Mouse (Mus musculus) lung, postnatal 36 days (tissue): Measurements from ENCODE around the gene Aadacl3.

Experiments used
- DNase-seq: peaks from one replicate; pipeline ENCODE4 v3.0.0; 2022; ENCODE audit warnings: mixed read lengths

The Aadacl3 gene

DNA sequence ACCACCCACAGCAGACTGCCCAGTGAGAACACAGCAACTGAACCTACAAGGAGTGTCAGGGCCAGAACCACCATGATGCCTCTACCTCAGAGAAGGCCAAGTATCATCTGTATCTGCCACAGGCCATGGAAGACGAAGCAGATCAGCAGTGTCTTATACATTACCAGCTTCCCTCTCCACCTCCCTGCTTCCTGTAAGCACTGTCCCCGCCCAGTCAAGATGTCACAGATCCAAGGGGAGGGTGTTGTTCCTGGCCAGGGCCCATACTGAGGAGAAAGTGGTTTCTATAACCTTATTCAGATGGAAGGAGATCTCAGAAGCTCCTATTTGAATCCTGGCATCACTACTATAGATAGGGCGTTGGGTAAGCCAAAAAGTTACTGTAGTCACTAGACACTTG is at the start of gene Aadacl3:
Gene Aadacl3 (minus strand): TSS at position 101 of the 400 bp plus-strand sequence.
- no peak for DNase-seq

DNA sequence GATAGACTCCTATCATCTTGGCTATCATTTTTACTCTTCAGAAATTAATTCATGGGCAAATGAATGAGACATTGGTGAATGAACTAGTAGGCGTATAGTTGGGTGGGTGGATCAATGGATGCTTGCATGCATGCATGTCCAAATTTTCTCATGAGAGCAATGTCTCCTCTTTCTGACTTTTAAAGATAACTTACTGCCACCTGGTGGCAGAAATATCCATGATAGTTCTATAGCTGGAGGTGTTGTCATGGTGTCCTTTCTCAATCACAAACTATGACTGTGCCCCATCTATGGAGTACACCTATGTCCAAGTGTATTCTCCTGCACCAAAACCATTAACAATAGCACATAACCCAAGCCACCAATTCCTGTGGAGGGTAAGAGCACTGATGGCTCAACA is 43.0 kb upstream of the Aadacl3 start:
- no peak for DNase-seq

DNA sequence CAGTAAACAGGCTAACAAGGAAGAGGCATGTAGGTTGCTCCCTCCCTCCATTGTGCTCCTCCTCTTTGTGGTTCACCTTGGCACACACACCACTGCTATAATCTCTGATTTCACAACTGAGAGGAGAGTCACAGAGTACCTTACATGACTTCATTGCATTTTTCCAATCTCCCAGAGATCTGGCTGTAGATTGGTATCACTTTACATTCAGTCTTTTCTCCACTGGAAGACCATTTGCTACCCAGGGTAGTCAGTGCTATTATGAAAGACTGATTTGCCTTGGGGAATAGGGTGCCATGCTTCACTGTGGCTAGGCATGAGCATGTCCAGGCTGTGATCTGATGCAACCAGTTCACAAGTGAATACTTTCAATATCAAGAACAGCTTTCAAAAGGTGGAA is 29.8 kb upstream of the Aadacl3 start:
- DNase-seq, result no peak

DNA sequence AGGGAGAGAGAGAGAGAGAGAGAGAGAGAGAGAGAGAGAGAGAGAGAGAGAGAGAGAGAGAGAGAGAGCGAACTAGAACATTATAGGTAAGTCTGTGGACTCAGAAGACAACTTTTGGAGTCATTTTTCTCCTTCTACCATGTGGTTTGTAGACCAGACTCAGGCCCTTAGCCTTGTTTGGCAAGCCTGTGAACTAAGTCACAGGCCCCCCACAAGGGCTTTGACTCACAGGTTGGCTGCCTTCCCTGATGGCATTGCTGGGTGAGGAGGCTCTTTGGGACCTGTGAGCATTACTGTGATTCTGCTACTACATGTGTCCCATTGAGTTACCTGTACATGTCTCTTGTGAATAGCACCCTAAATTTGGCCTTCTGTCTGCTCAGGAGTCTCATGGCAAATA is 4.5 kb upstream of the Aadacl3 start:
- DNase-seq, result no peak

DNA sequence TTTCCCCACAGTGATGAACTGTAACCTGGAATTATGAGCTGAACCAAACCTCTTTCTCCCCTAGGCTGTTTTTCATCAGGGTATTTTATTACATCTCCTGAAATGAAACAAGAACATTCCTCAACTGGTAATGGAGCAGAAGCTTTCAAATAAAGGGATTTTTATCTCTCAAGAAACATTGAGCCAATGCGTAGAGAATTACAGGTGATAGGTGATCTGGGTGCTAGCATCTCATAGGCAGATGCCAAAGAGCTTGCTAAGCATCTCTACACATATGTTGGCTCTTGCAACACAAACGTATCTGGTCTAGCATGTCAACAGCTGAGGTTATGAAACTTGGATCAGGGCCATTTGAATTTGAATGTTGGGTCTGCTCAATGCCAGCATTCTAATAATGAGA is 1.6 kb upstream of the Aadacl3 start:
- no peak for DNase-seq

DNA sequence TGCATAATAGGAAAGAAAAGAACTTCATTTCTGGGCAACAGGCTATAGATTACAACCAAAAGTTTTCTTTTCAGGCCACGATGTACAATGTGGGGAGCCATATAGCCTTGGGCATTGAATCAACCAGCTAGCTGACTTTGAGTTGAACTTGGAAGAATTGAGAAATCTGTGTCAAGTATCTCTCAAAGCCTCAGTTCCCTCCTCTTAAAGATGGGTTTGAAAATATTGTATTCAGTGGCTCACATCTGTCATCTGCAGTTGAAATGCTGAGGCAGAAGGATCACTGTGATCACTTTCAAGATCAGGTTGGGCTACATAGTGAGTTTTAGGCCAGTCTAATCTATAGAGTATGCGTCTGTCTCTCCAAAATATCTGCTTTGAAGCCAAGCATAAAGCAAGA is 10.3 kb downstream of the Aadacl3 start, which contains the start of gene Gm9944:
Gene Gm9944 (minus strand): TSS at position 101 of the 400 bp plus-strand sequence.
- DNase-seq, result no peak

DNA sequence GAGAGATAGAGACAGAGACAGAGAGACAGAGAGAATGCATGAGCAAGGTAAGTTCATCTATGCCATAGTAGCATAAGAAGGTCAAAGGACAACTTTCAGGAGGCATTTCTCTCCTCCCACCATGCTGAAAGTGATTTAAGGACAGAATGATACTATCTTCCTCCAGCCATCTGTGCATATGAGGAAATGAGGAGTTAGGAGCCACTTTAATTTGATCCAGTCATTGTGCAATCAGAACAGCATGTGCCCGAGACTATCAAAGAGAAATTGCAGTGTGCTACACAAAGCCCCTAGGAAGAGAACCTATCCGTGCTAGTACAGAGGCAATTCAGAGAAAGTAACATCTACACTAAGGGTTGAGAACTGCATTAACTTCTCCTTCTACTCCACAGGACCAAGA is 15.0 kb downstream of the Aadacl3 start:
- no peak for DNase-seq

DNA sequence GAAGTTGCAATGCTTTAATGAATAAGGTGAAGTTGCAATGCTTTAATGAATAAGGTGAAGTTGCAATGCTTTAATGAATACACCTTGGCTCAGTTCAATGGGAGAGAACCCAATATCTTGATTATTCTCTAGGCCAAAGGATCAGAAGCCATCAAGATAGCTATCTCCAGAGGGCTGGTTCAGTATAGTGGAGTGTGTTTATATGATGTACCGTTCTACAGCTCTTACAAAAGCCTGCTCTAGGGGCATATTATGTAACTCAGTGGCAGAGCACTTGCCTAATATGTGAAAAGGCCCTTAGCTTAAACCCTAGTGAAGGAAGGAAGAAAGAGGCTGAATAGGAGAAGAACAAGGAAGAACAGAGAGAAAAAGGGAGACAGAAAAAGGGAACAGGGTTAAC is 22.0 kb downstream of the Aadacl3 start:
- DNase-seq, result no peak

DNA sequence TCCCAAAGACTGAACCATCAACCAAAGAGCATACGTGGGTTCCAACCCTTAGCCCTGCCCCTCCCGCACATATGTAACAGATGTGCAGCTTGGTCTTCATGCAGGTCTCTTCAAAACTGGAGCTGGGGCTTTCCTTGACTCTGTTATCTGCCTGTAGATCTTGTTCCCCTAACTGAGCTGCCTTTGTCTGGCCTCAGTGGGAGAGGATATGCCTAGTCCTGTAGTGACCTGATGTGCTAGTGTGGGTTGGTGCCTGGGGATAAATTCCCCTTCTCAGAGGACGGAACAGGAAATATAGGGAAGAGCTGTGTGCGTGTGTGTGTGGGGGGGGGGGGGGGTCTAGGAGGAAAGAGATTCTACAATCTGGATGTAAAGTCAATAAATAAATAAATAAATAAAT is 22.5 kb downstream of the Aadacl3 start:
- DNase-seq, result no peak

DNA sequence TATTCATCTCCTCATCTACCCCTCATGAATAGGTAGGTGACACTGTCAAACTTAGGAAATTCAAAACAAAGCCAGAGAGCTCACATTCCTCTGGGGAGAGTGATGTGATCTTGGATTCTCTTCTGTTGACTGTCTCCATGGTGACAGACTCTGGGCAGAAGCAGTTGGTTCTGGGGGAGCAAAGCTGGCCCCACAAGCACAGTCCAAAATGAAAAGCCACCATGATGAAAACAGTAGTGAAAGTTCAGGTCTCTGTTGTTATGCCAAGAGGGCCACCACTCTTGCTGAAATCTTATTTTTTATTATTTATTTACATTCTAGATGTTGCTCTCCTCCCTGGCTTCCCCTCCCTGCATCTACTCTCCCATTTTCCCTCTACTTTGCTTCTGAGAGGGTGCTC is 24.9 kb downstream of the Aadacl3 start, which contains the start of gene 1700012P22Rik:
Gene 1700012P22Rik (minus strand): TSS at position 101 of the 400 bp plus-strand sequence.
- no peak for DNase-seq

DNA sequence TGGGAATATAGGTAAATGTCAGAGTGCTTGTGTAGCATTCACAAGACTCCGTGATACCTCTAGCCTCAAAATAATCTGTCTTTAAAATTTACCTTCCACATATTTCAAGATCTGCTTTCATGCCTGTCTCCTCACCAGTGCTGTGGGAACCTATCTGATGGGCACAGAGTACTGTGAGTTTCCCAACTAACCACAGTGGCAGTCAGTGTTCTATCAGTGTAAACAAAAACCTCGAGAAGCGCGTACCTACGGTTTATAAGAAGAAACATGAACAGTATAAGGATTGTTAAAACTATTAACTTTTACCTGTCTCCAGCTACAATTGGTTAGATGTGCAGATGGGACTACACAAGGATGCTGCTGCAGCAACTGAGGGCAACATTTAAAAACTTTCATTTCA is 30.3 kb downstream of the Aadacl3 start:
- DNase-seq, result no peak

DNA sequence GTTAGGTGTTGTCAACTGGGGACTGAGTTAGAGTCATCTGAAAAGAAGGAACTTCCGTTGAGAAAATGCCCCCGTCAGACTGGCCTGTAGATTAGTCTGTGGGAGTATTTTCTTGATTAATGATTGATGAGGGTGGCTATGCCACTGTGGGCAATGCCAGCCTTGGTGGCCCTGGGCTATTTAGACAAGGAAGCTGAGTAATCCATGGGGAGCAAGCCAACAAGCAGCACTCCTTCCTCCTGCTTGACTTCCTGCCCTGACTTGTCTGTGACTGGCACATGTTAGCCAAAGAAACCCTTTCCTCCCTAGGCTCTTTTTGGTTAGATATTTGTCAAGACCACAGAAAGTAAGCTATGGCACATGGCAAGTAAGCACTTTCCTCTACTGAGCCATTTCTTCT is 32.8 kb downstream of the Aadacl3 start:
- DNase-seq, result no peak

DNA sequence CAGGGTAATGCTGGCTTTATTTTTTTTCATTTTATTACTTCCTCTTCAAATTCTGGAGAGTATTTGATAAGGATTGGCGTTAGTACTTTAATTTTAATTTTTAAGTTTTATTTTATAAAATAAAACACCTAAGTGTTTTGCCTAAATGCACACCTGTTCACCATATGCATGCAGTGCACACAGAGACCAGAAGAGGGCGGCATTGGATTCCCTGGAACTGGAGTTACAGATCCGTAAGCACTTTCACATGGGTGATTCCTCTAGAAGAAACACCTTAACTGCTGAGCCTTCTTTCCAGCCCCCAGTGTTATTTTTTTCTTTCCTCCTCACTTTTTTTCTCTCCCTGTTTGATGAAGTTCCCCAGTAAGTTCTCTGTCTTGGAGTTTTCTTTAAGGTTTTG is 34.7 kb downstream of the Aadacl3 start:
- peak; percentile 47 for DNase-seq

DNA sequence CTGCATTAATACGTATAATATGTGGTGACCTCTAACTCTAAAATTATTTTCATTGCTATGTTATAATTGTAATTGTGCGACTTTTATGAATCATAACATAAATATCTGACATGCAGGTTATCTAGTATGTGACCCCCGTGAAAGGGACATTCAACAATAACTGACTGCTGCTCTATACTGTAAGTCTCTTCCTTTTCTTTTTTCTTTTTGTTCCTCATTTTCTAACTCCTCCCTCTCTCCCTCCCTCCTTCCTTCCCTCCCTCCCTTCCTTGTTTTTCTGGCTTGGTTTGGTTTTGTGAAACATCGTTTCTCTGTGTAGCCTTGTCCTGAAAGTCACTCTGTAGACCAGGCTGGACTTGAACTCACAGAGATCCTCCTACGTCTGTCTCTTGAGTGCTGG is 39.0 kb downstream of the Aadacl3 start:
- DNase-seq, result no peak

DNA sequence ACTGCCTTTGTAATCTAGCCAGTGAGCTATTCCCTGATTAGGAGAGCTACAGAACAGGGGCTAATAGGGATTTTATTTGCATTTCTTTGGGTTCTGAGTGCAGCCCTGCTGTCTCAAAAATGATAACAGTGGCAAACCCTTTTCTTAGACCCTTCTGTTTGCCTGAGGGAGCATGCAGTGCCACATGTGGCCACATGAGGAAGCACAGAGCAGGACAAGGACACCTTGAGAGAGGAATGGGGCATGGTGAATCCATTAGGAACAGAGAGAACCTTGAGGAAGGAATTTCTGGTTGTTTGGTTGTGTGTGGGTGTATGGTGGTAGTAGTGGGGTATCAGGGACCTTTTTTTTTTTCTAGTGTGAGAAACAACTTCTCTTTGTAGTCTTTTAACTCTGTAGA is 42.9 kb downstream of the Aadacl3 start:
- DNase-seq, result no peak

DNA sequence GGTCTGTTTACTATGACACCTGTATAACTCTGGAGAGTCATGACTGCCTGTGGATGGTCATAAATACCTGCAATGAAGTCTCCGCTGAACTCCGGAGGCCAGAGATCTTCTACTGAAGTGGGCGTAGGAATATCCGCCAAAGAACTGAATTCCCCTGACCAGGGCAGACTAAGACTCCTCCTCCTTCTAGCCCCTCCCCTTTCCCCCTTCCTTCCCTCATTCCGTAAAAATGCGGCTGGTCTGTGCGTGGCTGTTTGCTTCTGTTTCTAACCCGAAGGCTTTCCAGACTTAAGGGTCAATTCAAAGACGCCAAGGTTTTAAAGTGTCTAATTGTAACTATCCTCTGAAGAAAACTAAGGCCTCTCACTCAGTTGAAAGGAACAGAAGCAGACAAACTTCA is 55.3 kb downstream of the Aadacl3 start, which contains the start of gene Pramef12:
Gene Pramef12 (minus strand): TSS at position 175 of the 400 bp plus-strand sequence.
- no peak for DNase-seq

DNA sequence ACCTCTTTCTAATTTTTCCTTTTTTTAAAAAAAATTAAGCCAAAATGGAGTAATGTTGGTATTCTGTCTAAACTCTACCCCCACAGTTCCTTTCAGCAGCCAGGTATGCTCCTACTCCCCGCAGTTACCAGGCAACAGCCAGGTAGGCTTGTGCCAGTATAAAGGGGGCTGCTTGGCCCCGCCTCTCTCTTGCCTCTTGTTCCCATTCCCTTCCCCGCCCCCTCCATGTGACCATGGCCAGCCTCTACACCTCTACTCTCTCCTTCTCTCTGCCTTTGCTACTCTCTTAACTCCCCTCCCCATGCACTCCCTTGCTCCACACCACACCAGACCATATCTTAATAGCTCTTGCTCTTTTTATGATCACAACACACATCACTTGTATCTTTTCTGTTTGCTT is 57.3 kb downstream of the Aadacl3 start:
- DNase-seq, result no peak

DNA sequence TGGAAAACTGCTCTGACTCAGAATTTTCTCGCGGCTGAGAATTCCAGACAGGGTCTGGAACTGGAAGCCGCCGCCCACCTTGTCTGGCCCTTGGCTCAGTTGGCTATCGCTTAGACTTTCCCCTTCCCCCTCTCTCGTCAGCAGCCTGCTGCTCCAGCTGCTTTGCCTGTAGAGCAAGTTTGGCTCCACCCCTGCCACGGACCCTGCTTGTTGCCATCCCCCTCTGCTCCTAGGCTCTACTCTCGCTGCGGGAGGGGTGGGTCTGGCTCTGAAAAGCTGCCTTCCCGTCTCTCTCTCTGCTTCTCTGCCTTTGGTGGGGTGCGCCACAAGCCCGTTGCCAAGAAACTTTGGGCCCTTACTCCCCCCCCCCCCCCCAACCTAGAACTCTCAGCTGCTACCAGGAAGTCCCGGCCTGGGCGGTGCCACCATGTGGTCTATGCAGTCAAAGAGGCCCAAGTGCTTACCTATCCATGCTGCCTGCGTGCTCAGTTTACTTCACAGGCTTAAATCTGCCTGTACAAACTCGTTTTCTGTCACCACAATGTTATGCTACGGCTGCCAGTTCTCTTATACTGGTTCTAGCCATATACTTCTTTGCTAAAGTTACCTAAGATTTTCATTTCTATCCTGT is 59.0 kb downstream of the Aadacl3 start:
- peak; percentile 51 for DNase-seq
